Mouse (Mus musculus) ES-Bruce4 (cell line): ENCODE data around the gene Hydin.

Experiments
- CTCF ChIP-seq: IDR thresholded peaks from one replicate; pipeline ENCODE4 v1.8.1; 2011; ENCODE audit warnings: low read depth, low read length
- POLR2A ChIP-seq: IDR thresholded peaks from one replicate; pipeline ENCODE4 v1.8.1; 2011; ENCODE audit warnings: low read length; ENCODE audit not compliant: insufficient read depth

DNA sequence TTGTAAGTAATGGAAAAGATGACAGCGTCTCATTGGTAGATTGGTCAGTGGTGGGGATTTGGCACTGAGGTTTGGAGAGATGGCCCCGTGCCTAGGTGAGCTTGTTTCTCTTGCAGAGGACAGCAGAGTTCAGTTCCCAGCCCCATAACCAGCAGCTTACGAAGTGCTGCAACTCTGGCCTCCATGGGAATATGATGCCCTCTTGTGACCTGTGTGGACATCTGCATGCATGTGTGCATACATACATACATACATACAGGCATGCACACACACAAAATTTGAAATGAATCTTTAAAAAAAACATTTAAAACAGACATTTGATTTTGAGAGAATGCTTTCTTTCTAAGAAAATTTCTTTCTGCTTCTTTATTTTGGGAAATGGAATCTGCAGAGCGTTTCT lies 106.9 kb downstream of the Hydin start:
- TF ChIP-seq CTCF, result no peak
- no peak for TF ChIP-seq POLR2A
